Mouse (Mus musculus) intestine, embryonic 16.5 days (tissue): Measurements from ENCODE around the gene Flot1. TPM values are rescaled to one million over a fixed set of nuclear protein-coding genes. Genes with fewer than 3 reads are reported as not detected.

Experiments
- ATAC-seq: fragments of 200-750 bp; cut with Nextera tagmentation; 2 replicates; pipeline ENCODE4 v1.8.0; 2017; ENCODE audit warnings: moderate TSS enrichment, moderate library complexity
- H3K27ac ChIP-seq: fragments of 300-500 bp; sonication (generic); 2 replicates; pipeline ENCODE4 v1.5.1; 2014; ENCODE audit warnings: mild to moderate bottlenecking, low read length
- H3K27me3 ChIP-seq: fragments of 300-500 bp; sonication (generic); replicated peaks from 2 replicates; pipeline ENCODE4 v1.6.1; 2014; ENCODE audit warnings: low read length, control low read depth, mixed read lengths; ENCODE audit not compliant: control insufficient read depth, insufficient read depth
- H3K36me3 ChIP-seq: fragments of 300-500 bp; sonication (generic); 2 replicates; pipeline ENCODE4 v1.6.1; 2014; ENCODE audit warnings: low read length, control low read depth; ENCODE audit not compliant: control insufficient read depth, insufficient read depth
- H3K4me1 ChIP-seq: fragments of 300-500 bp; sonication (generic); 2 replicates; pipeline ENCODE4 v1.6.1; 2014; ENCODE audit warnings: low read length, control low read depth, mixed read lengths; ENCODE audit not compliant: control insufficient read depth, insufficient read depth
- H3K4me2 ChIP-seq: fragments of 300-500 bp; sonication (generic); 2 replicates; pipeline ENCODE4 v1.6.1; 2014; ENCODE audit warnings: low read depth, low read length, control low read depth
- H3K4me3 ChIP-seq: fragments of 300-500 bp; sonication (generic); 2 replicates; pipeline ENCODE4 v1.5.1; 2014; ENCODE audit warnings: mild to moderate bottlenecking, low read length
- H3K9ac ChIP-seq: fragments of 300-500 bp; sonication (generic); 2 replicates; pipeline ENCODE4 v1.6.1; 2014; ENCODE audit warnings: low read depth, low read length
- H3K9me3 ChIP-seq: fragments of 300-500 bp; sonication (generic); 2 replicates; pipeline ENCODE4 v1.6.1; 2016; ENCODE audit warnings: low read length, control low read depth; ENCODE audit not compliant: control insufficient read depth
- WGBS: fragments of 180-500 bp; shearing (Covaris S2); extraction: QIAGEN DNeasy Blood & Tissue Kit; methylation state at CpG from one replicate; pipeline ENCODE4 v1.1.7; 2014; 5-methylcytosine and 5-hydroxymethylcytosine counted together
- microRNA-seq: library from miRNA; unstranded; fragments of <30 nt; microRNA quantifications from one replicate; pipeline ENCODE4, GENCODE M21; 2016
- polyA plus RNA-seq: library from polyadenylated mRNA; unstranded; fragments of >200 nt; fragmentation: Nextera tagmentation; extraction: Ambion mirVana; gene quantifications from 2 replicates; pipeline ENCODE4 v1.2.1, GENCODE M21; 2015

Gene Flot1
- polyA plus RNA-seq, 1 experiment from 2014 or later = 56.9 TPM

DNA sequence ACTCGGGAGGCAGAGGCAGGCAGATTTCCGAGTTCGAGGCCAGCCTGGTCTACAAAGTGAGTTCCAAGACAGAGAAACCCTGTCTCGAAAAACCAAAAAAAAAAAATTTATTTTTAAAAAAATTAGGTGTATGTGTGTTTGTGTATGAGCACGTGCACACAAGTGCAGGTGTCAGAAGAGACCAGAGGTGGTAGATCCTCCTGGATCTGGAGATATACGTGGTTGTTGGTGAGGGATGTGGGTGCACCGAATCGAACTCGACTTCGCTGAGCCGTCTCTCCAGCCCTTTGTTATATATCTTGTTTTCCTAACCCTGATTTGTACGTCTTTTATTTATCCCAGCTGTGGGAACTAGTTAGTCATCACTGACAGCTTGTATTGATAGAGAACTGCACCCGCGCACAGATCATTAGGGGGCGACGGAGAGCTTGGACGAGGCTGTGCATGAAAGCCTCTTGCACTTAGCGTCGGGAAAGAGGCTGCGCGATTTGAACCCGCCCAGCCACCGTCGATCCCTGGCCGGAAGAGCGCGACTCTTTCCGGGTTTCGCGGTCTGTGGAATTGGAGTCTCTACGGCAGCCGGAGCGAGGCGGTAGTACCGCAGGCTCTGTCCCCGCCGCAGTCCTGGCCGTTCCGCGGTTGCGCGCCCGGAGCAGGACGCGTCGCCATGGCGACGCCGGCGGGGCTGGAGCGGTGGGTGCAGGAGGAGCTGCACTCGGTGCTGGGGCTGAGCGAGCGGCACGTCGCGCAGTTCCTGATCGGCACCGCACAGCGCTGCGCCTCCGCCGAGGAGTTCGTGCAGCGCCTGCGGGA is 56.4 kb downstream of the Flot1 start, which contains the start of gene Dhx16:
Gene Dhx16, plus strand, starts transcription at position 575 of the 813 bp plus-strand sequence.
- peak within 1 kb of the TSS; percentile 89 for H3K4me3 ChIP-seq
- peaks cover 21% of the 10 kb centered on the region; the same call in 1 of the 2 replicates for H3K36me3 ChIP-seq
- WGBS = 5% methylated on average over 66 of the region's 66 CpGs
- H3K9me3 ChIP-seq = no peaks in the 10 kb centered on the region
- H3K9ac ChIP-seq = peak within 1 kb of the TSS; percentile 93
- peaks cover 4% of the 10 kb centered on the region; the same call in 1 of the 2 replicates for H3K4me1 ChIP-seq
- no peaks in the 10 kb centered on the region for H3K27me3 ChIP-seq
- H3K4me2 ChIP-seq = peak within 1 kb of the TSS; percentile 67
- H3K27ac ChIP-seq = peak within 1 kb of the TSS; percentile 73
- ATAC-seq = peak; percentile 94

Small RNA genes lying within 50 kb of the gene (microRNA-seq; reads per million reads assigned to microRNA genes)
- not detected for gene Gm28033

Other genes starting within 250 kb of the Flot1 start
- 1.2 and 3.3 TPM in 2 replicates for gene Sfta2, start 221.7 kb upstream of the Flot1 start, polyA plus RNA-seq
- not detected in 2 replicates for gene Gm9573, start 196.6 kb upstream of the Flot1 start, polyA plus RNA-seq
- gene Mucl3, start 179.5 kb upstream of the Flot1 start, polyA plus RNA-seq = 0.20 and 0.21 TPM in 2 replicates
- 19.3 and 22.8 TPM in 2 replicates for gene Vars2, start 155.6 kb upstream of the Flot1 start, polyA plus RNA-seq
- 41.9 and 45.1 TPM in 2 replicates for gene Gtf2h4, start 149.5 kb upstream of the Flot1 start, polyA plus RNA-seq
- gene Ddr1, start 118.6 kb upstream of the Flot1 start, polyA plus RNA-seq = 54.1 and 57.1 TPM in 2 replicates
- gene Ier3, start 1.5 kb upstream of the Flot1 start, polyA plus RNA-seq = 16.0 and 16.2 TPM in 2 replicates
- gene Tubb5, start 15.1 kb downstream of the Flot1 start, polyA plus RNA-seq = 559 and 622 TPM in 2 replicates
- gene Mdc1, start 18.3 kb downstream of the Flot1 start, polyA plus RNA-seq = 10.0 and 11.8 TPM in 2 replicates
- gene Nrm, start 38.1 kb downstream of the Flot1 start, polyA plus RNA-seq = 47.7 and 51.7 TPM in 2 replicates
- gene Ppp1r18, start 42.4 kb downstream of the Flot1 start, polyA plus RNA-seq = 19.3 and 19.4 TPM in 2 replicates
- 36.0 and 38.3 TPM in 2 replicates for gene Dhx16, start 56.6 kb downstream of the Flot1 start, polyA plus RNA-seq
- gene 2310061I04Rik, start 74.2 kb downstream of the Flot1 start, polyA plus RNA-seq = 29.1 and 30.1 TPM in 2 replicates
- gene Atat1, start 86.8 kb downstream of the Flot1 start, polyA plus RNA-seq = 43.4 and 45.4 TPM in 2 replicates
- gene Mrps18b, start 93.2 kb downstream of the Flot1 start, polyA plus RNA-seq = 133 and 145 TPM in 2 replicates
- gene Ppp1r10, start 93.2 kb downstream of the Flot1 start, polyA plus RNA-seq = 28.8 and 30.1 TPM in 2 replicates
- gene Abcf1, start 146.5 kb downstream of the Flot1 start, polyA plus RNA-seq = 88.5 and 90.2 TPM in 2 replicates
- gene Gnl1, start 156.6 kb downstream of the Flot1 start, polyA plus RNA-seq = 35.8 and 36.4 TPM in 2 replicates
- 22.5 and 25.9 TPM in 2 replicates for gene Prr3, start 157.0 kb downstream of the Flot1 start, polyA plus RNA-seq
- 1.8 TPM in 2 replicates for gene H2-T24, start 197.3 kb downstream of the Flot1 start, polyA plus RNA-seq
- gene H2-T23, start 209.6 kb downstream of the Flot1 start, polyA plus RNA-seq = 17.7 and 19.4 TPM in 2 replicates
- 16.0 and 16.1 TPM in 2 replicates for gene H2-T22, start 219.5 kb downstream of the Flot1 start, polyA plus RNA-seq
- gene Gm6034, start 219.7 kb downstream of the Flot1 start, polyA plus RNA-seq = 0.86 and 1.2 TPM in 2 replicates
- gene Gm11127, start 235.1 kb downstream of the Flot1 start, polyA plus RNA-seq = 7.2 and 11.9 TPM in 2 replicates